Mouse (Mus musculus): ENCODE measurements around the gene Gpx7. TPM values are rescaled to one million over a fixed set of nuclear protein-coding genes. Genes with fewer than 3 reads are reported as not detected.

Gene Gpx7
- 43.0 and 48.8 TPM in 2 replicates for polyA plus RNA-seq (2015; fragmentation: Nextera tagmentation; extraction: Ambion mirVana)

GRCm38 (mm10) chr4:108406861-108407401 lies at the start of gene Gpx7:
Gpx7 (minus strand) TSS chr4:108406961.

GRCm38 (mm10) chr4:108383183-108383714 lies 23.5 kb downstream of the Gpx7 start, which contains the start of gene Shisal2a:
Shisal2a (minus strand) TSS chr4:108383349.

Other genes with a start within 250 kb of the Gpx7 start
- 11.8 and 12.0 TPM in 2 replicates for gene Echdc2, start 241.5 kb downstream of the Gpx7 start, polyA plus RNA-seq (2015; fragmentation: Nextera tagmentation; extraction: Ambion mirVana)
- gene Zyg11a, start 188.9 kb downstream of the Gpx7 start, polyA plus RNA-seq (2015; fragmentation: Nextera tagmentation; extraction: Ambion mirVana) = not detected in 2 replicates
- 22.1 and 26.1 TPM in 2 replicates for gene Zyg11b, start 105.9 kb downstream of the Gpx7 start, polyA plus RNA-seq (2015; fragmentation: Nextera tagmentation; extraction: Ambion mirVana)
- 47.7 and 53.1 TPM in 2 replicates for gene Coa7, start 78.8 kb downstream of the Gpx7 start, polyA plus RNA-seq (2015; fragmentation: Nextera tagmentation; extraction: Ambion mirVana)
- gene Shisal2a, start 23.6 kb downstream of the Gpx7 start, polyA plus RNA-seq (2015; fragmentation: Nextera tagmentation; extraction: Ambion mirVana) = 7.6 and 8.8 TPM in 2 replicates
- gene Tut4, start 52.5 kb upstream of the Gpx7 start, polyA plus RNA-seq (2015; fragmentation: Nextera tagmentation; extraction: Ambion mirVana) = 46.2 and 47.7 TPM in 2 replicates
- 58.9 and 62.0 TPM in 2 replicates for gene Prpf38a, start 172.4 kb upstream of the Gpx7 start, polyA plus RNA-seq (2015; fragmentation: Nextera tagmentation; extraction: Ambion mirVana)
- gene Orc1, start 172.5 kb upstream of the Gpx7 start, polyA plus RNA-seq (2015; fragmentation: Nextera tagmentation; extraction: Ambion mirVana) = 1.3 and 1.4 TPM in 2 replicates
- 13.5 and 15.7 TPM in 2 replicates for gene Cc2d1b, start 213.0 kb upstream of the Gpx7 start, polyA plus RNA-seq (2015; fragmentation: Nextera tagmentation; extraction: Ambion mirVana)